Mouse (Mus musculus) NIH3T3 (cell line): Measurements from ENCODE around the gene Sox6.
"Not testable (repeated sequence)": the region's sequence is repeated elsewhere in the genome, so short reads cannot be mapped to it uniquely, and the experiment has no call there.

Source experiments
- DNase-seq: peaks from one replicate; pipeline ENCODE4 v3.0.0-alpha.2; 2012; ENCODE audit warnings: low read depth

Sox6 gene

GRCm38 (mm10) chr7:115662121-115662520 is 376.5 kb downstream of the Sox6 start:
- no peak for DNase-seq

- no peak for DNase-seq
Measured at GRCm38 (mm10) chr7:115646696-115647095, 391.9 kb downstream of the Sox6 start.

- no peak for DNase-seq
Measured at GRCm38 (mm10) chr7:115645971-115646447, 392.6 kb downstream of the Sox6 start.

DNA sequence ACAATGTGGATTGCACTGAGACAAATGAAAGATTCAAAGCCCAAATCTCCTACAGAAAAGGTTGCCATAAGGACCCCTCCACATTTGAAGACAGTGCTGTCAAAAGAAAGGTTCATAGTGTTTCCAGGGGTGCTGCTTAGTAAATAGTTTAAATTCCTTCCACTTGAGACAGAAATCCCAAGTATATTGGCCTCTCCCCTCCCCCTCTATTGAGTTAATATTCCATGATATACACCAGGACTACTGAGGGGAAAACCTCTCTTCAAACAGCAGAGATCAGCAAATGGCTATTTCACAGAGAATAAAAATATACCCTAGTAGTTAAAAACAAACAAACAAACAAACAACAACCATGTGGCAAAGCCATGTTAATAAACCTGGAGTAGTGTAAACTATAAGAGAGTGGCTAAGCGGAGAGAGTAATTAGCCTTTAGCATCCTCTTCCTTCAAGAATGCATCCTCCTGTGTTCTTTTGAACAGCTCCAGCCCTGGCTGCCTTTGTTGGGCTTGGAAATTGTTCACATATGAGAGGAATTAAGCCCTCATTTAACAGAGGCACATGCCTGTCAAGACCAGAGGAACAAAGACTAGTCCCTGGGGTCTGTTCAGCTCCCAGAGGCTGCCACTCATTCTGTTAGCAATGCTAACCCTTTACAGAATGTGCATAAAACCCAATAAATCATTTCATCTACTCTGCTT is 393.2 kb downstream of the Sox6 start:
- DNase-seq: no peak

DNA sequence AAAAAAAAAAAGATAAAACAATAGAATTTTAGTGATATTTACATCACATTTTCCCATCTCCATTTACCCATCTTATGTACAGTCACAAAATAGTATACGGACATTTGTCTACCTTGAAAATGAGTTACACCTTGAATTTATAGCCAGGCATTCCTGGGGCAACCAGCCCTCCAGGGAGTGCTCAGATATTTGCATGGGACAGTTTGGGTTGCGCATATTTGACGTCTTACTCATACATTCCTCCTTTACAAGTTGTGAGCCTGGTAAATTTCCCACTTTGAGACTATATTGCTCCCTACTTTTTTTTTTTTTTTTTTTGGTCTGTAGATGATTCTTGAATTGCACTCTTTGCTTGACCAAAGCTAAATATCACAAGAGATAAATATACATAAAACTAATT is 407.9 kb downstream of the Sox6 start:
- no peak for DNase-seq

DNA sequence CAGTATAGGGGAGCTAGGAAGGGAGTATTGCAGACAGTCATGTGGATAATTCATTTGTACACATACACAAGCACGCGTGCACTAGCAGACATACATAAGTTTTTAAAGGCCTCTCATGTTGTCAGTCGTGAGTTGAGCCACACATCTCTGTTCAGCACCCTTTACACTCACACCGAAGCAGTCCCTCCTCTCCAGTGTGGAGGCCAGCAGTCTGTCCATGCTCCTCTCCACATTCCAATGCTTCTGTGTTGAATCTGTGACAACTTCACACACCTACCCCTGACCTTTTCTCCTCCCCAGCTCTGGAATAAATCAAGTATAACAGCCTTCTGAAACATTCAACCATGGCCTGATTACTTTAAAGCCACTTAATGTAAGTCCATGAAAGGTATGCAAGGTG is 408.3 kb downstream of the Sox6 start:
- DNase-seq: no peak

- DNase-seq: peak; percentile 3
Measured at GRCm38 (mm10) chr7:115628766-115629165, 409.8 kb downstream of the Sox6 start.

- DNase-seq: no peak
Measured at GRCm38 (mm10) chr7:115625956-115626355, 412.6 kb downstream of the Sox6 start.

DNA sequence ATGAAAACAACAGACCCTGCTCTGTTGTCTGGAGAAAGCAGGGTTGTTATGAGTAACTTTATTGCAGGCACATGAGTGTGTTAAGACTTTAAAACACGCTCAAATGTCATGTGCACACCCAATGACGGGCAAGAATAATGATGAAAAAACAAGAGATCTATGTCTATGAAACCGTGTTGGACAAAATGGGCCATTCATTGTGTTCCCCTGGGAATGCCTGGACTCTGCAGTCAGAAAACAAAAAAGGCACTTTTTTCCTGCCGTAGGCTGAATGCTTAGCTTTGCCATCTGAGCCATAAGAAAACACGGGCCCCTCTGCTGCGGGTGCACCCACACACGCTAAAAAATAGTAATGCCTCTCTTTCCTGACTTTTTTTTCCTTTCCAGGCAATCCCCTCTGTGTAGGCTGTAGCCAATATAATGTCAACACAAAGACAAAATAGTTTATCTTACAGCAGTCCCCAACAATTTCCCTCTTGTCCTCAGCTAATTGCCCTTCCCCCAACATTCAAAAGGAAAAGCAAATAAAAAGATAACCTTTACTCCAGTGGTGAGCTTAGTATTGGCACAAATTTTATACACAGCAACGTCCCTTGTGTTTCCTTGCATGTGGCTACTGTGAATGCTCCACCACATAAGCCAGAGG is 413.6 kb downstream of the Sox6 start:
- DNase-seq: no peak

DNA sequence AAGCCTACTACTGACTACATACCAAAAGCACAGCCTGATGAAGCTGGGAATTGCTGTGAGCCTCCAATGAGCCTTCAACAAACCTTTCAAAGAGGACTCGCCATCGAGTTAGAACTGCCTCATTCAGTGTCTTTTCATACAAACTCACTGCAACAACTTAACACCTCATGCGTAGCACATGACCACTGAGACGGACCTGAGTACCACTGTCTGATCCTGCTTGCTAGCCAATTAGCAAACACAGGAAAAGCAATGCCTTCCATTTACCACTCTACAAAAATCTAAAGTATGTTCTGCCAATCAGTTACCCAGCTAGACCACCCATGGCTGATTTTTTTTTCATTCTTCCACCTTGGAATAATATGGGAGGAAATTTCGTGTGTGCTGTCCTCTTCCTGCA is 414.1 kb downstream of the Sox6 start:
- DNase-seq: no peak

DNA sequence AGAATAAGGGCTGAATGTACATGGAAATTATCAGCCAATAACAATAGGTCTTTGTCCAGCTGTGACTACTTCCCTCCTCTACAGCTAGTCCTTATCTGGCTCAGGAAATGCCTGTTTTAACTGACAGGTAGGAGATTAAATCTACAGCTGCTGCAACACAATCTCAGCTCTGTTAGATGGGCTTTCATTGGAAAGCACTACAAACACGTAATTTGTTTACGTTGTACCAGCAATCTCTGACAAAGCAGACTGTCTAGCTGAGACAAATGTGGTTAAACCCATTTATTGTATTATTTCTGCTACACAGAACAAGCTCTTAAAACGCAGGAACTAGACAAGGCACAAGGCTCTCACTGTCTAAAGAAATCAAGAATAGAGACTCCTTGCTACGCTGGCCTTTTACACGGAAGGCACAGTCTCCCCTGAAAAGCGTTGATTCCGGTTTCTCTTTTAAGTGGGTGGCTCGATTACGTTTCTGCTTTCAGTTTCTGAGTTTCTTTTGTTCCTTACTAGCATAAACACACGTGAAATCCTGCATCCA is 422.8 kb downstream of the Sox6 start:
- DNase-seq: no peak

- DNase-seq: no peak
Measured at GRCm38 (mm10) chr7:115607485-115607884, 431.1 kb downstream of the Sox6 start.

GRCm38 (mm10) chr7:115606125-115606524 is 432.5 kb downstream of the Sox6 start:
- not testable (repeated sequence) for DNase-seq

- DNase-seq: no peak
Measured at GRCm38 (mm10) chr7:115604883-115605282, 433.7 kb downstream of the Sox6 start.

GRCm38 (mm10) chr7:115597376-115597775 is 441.2 kb downstream of the Sox6 start:
- no peak for DNase-seq

DNA sequence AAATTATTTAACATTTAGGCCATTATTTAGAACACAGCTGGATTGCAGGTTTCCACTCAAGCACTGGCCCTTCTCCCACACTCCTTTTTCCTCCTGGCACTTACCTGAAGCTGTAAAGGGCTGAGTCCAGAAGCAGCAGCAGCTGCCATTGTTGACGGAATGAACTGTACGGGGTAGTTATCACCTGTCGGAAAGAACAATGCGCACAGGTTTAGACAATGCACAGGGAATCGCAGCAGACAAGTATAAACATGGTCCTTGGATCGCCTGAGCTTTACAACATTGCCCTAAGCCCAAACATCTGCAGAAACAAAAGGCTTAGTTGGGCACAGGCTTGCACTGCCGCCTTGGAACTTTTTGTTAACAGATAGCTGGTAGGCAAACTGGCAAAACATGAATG is 458.1 kb downstream of the Sox6 start:
- no peak for DNase-seq

DNA sequence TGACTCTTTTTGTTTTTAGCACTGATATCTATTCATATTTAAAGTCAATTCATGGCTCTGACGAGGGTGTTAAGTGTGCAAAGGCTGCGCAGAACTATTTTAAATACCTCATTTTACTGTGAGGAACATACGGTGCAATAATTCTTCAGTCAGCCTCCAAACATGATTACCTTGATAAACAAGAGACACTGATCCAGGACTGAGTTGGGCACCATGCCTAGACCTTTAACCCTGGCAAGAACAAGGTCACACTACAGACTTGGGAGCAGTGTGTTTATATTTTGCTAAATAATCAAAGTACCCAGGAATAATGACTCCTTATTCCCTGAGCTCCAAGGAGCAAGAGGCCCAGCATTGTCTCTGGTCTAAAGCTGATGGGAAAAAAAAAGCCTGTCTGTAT is 458.8 kb downstream of the Sox6 start:
- no peak for DNase-seq

DNA sequence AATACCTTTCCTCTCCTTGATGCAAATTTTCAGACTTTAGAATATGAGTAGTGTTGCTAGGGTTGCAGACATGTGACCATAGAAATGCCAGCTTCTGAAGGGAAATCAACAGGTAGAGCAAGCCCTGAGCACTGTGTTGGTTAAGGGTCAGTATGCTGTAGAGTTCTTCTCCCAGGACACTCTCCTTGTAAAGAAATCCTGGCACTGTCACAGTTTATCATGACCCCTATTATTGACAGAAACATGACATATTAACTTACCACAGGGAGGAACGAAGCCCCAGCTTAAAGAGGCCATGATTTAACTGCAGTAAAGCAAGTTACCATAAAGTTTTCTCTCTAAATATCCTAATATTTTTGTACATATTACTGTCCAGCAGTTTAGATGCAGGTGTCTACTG is 462.2 kb downstream of the Sox6 start:
- no peak for DNase-seq

DNA sequence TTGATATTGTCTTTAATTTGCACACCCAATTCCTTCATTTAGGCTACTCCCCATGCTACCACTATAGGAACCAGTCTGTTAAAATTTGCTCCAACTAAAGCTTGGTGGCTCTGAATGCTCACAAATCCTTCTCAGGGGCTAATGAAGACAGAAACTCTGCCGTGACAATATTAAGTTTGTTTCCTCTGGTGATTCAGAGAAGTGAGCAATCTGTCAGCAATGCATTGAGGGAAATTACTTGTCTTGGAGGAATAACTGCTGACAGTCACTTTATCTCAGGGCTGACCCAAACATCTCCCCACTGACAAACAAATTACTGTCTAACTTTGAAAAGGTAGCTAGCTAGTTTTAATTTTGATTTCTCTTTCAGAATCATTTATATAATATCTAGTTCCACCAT is 463.8 kb downstream of the Sox6 start:
- DNase-seq: no peak

GRCm38 (mm10) chr7:115568821-115569240 is 469.8 kb downstream of the Sox6 start:
- no peak for DNase-seq

- DNase-seq: no peak
Measured at GRCm38 (mm10) chr7:115568301-115568700, 470.3 kb downstream of the Sox6 start.

DNA sequence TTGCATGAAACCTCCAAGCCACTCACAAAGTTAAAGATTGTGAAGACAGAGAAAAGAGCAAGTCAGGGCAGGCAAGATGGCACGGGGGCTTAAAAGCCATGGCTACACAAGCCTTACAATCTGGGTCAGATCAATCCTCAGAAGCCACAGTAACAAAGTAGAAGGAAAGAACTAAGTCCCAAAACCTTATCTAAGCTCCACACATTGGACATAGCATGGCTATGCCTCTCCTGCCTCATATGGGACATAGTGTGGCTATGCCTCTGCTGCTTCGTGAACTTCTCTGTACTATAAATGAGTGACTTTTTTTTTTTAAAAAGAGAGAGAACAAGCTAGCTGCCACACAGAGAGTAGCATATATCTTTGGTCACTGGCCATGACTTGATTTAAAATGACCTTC is 471.8 kb downstream of the Sox6 start:
- DNase-seq: no peak

DNA sequence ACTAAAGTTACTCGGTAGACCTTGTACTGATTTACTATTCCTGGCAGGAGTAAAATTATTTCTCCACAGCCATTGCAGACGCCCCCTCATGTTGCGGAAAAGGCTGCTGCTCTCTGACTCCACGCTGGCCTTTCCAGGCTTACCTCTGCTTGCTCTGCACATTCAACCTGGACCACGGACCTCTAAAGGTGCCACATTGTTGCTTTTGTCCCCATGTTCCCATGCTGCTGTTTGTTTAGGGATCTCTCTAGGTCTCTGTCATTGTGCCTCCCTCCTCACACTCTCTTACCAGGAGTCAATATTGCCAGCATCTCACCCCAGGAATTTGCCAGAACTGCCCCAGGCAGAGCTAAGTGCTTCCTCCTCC is 473.6 kb downstream of the Sox6 start:
- no peak for DNase-seq
